Mouse (Mus musculus): Measurements from ENCODE around the gene Rpl41.

DNA sequence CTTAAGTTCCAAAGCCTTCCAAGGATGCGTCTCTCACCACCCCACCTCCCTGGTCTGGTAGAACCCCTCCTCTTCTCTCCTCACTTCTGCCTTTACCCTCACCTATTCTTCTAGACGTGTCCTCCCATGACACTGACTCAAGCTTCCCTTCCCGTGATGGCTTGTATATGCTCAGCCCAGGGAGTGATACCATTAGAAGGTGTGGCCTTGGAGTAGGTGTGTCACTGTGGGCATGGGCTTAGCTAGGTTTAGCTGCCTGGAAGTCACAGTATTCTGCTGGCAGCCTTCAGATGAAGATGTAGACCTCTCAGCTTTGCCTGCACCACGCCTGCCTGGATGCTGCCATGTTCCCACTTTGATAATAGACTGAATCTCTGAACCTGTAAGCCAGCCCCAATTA, 34.1 kb downstream of the Rpl41 start:
- TF ChIP-seq POLR2A (IDR thresholded peaks at IDR 0.05; ENCODE audit: borderline replicate concordance, control insufficient read depth, low read depth, low read length) (no peak), CTCF (IDR thresholded peaks at IDR 0.05; ENCODE audit: control insufficient read depth, insufficient read depth, low read length) (no peak)

Measured in bone marrow, adult 2 months (tissue).